Mouse (Mus musculus): Measurements from ENCODE around the gene Kcnj6. TPM values are rescaled to one million over a fixed set of nuclear protein-coding genes. Genes with fewer than 3 reads are reported as not detected.
A peak's percentile ranks its signal among the peaks of the same experiment; 100 is the strongest.

Gene Kcnj6
- total RNA-seq (2014; rRNA removed) (8.4 and 8.7 TPM in 2 replicates), polyA plus RNA-seq (2015; fragmentation: Nextera tagmentation; extraction: Ambion mirVana) (0.48 and 1.5 TPM in 2 replicates)

DNA sequence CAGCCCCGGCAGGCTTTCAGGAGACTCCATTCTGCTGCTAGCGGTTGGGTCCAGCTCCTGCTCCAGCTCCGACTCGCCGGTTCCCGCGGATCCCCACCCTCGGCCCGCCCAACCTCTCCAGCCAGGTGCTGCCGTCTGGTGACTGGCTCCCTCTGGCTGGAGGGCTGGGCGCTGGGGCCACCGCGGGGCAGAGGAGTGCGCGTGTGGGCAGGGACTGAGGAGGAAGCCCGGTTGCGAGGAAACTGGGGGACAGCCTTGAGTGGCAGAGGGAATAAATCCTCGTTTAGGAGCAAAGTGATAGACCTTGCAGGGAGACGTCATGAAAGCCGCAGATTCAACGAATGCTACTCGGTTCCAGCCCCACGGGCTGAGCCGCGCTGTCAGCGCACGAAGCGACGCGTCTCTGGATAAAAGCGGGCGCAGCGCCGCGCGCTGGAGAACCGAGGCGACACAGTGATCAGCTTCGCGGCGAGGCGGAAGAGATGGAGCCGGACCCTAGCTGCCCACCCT lies at the start of gene Kcnj6:
Kcnj6 (minus strand) TSS at position 362 of the 510 bp plus-strand sequence.
- DNase-seq = peak; percentile 91
- Histone ChIP-seq H3K4me2 (ENCODE audit: low read depth) (peak within 1 kb of the TSS; percentile 74), H3K9me3 (ENCODE audit: low read length) (no peaks in the 10 kb centered on the region), H3K27ac (ENCODE audit: low read depth, low read length) (peak within 1 kb of the TSS; percentile 80), H3K4me3 (ENCODE audit: low read depth, low read length) (peak within 1 kb of the TSS; percentile 59), H3K9ac (peak within 1 kb of the TSS; percentile 60), H3K4me1 (ENCODE audit: insufficient read depth) (no peaks in the 10 kb centered on the region), H3K36me3 (ENCODE audit: insufficient read depth) (no peaks in the 10 kb centered on the region), H3K27me3 (ENCODE audit: insufficient read depth, low read length) (peaks cover 7% of the 10 kb centered on the region; the same call in 1 of the 2 replicates)
- ATAC-seq = peak; percentile 92
- peak; percentile 86 for TF ChIP-seq CTCF (IDR thresholded peaks at IDR 0.05; ENCODE audit: low read depth)
- under 1% methylated on average over 43 of the region's 43 CpGs for WGBS

DNA sequence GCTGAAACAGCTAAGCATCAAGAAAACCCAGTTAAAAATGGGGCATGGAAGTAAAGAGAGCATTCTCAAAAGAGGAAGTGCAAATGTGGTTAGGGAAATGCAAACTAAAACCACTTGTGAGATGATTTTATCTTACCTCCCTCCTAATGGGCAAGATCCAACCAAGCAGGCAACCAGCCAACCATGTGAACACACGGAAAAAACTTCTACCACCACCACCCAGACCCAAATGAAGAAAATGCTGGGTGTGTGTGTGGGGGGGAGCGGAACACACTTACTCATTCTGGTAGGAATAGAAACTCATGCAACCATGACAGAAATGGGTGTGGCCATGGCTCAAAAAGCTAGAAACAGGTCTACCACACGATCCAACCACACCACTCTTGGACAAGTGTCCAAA lies 12.4 kb upstream of the Kcnj6 start:
- no peak for ATAC-seq
- Histone ChIP-seq H3K27me3 (ENCODE audit: insufficient read depth, low read length) (no peaks in the 10 kb centered on the region), H3K4me2 (ENCODE audit: low read depth) (no peak overlapping the region), H3K9me3 (ENCODE audit: low read length) (no peaks in the 10 kb centered on the region), H3K4me3 (ENCODE audit: low read depth, low read length) (no peak overlapping the region), H3K36me3 (ENCODE audit: insufficient read depth) (no peaks in the 10 kb centered on the region), H3K9ac (no peak overlapping the region), H3K27ac (ENCODE audit: low read depth, low read length) (no peak overlapping the region), H3K4me1 (ENCODE audit: insufficient read depth) (no peaks in the 10 kb centered on the region)
- 88% methylated on average over 3 of the region's 3 CpGs for WGBS
- DNase-seq = no peak
- TF ChIP-seq CTCF (IDR thresholded peaks at IDR 0.05; ENCODE audit: low read depth) = no peak

DNA sequence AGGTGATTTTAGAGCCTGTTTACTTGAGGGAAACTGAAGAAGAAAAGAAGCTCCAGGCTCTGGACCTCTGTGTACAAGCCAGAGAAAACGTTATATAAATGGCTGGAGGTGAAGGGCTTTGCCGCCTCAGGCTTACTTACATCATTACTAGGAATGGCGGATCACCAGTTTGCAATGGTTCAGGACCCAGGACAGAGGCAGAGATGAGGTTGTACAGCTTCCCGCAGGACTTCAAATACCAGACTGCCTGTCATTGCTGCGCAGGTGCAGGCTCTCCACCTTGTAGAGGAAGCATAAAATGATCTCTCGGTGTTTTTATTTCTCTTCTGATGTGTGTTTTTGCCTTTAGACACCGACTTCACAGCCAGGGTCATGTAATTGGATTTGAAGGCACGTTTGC lies 7.1 kb upstream of the Kcnj6 start:
- no peak for ATAC-seq
- no peaks in the 10 kb centered on the region for H3K36me3 ChIP-seq (ENCODE audit: insufficient read depth)
- WGBS = 34% methylated on average over 8 of the region's 8 CpGs
- no peak for DNase-seq
- no peaks in the 10 kb centered on the region for H3K27me3 ChIP-seq (ENCODE audit: insufficient read depth, low read length)
- no peak overlapping the region for H3K4me3 ChIP-seq (ENCODE audit: low read depth, low read length)
- TF ChIP-seq CTCF (IDR thresholded peaks at IDR 0.05; ENCODE audit: low read depth) = no peak
- H3K4me2 ChIP-seq (ENCODE audit: low read depth) = no peak overlapping the region
- H3K27ac ChIP-seq (ENCODE audit: low read depth, low read length) = no peak overlapping the region
- no peaks in the 10 kb centered on the region for H3K4me1 ChIP-seq (ENCODE audit: insufficient read depth)
- H3K9ac ChIP-seq = no peak overlapping the region
- no peaks in the 10 kb centered on the region for H3K9me3 ChIP-seq (ENCODE audit: low read length)

- Histone ChIP-seq H3K4me2 (ENCODE audit: low read depth) (no peak overlapping the region), H3K4me3 (ENCODE audit: low read depth, low read length) (no peak overlapping the region), H3K9me3 (ENCODE audit: low read length) (no peaks in the 10 kb centered on the region), H3K36me3 (ENCODE audit: insufficient read depth) (no peaks in the 10 kb centered on the region), H3K27me3 (ENCODE audit: insufficient read depth, low read length) (peaks cover 7% of the 10 kb centered on the region; the same call in 1 of the 2 replicates), H3K27ac (ENCODE audit: low read depth, low read length) (no peak overlapping the region), H3K9ac (no peak overlapping the region), H3K4me1 (ENCODE audit: insufficient read depth) (no peaks in the 10 kb centered on the region)
- no peak for DNase-seq
- no peak for TF ChIP-seq CTCF (IDR thresholded peaks at IDR 0.05; ENCODE audit: low read depth)
- 50% methylated on average over 5 of the region's 5 CpGs for WGBS
- ATAC-seq = no peak
These were observed 2.0 kb upstream of the Kcnj6 start for GRCm38 (mm10) chr16:94999551-94999950.

DNA sequence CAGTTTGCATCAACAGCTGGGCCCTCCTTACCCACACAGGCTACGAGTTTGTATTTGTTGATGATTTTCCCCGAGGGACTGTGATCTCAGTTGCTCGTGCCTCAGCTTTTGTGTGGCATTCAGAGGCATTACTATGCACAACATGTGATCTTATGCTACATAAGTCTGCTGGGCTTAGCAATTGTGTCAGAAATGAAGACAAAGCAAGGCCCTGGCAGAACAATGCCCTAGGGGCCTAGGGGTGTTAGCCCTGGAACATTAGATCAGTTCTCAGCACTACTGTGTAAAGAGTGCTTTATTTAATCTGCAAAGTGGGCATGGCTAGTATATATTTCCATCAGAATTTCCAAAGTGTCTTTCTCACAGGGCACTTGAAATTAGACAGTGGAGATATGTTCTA lies 1.5 kb upstream of the Kcnj6 start:
- no peak overlapping the region for H3K27ac ChIP-seq (ENCODE audit: low read depth, low read length)
- no peak overlapping the region for H3K9ac ChIP-seq
- H3K4me3 ChIP-seq (ENCODE audit: low read depth, low read length) = no peak overlapping the region
- no peak overlapping the region for H3K4me2 ChIP-seq (ENCODE audit: low read depth)
- no peak for TF ChIP-seq CTCF (IDR thresholded peaks at IDR 0.05; ENCODE audit: low read depth)
- peaks cover 7% of the 10 kb centered on the region; the same call in 1 of the 2 replicates for H3K27me3 ChIP-seq (ENCODE audit: insufficient read depth, low read length)
- 11% methylated on average over 3 of the region's 3 CpGs for WGBS
- ATAC-seq (no peak), DNase-seq (no peak)
- no peaks in the 10 kb centered on the region for H3K36me3 ChIP-seq (ENCODE audit: insufficient read depth)
- H3K4me1 ChIP-seq (ENCODE audit: insufficient read depth) = no peaks in the 10 kb centered on the region
- H3K9me3 ChIP-seq (ENCODE audit: low read length) = no peaks in the 10 kb centered on the region

- peak; percentile 58 for DNase-seq
- WGBS = 7% methylated on average over 16 of the region's 16 CpGs
- Histone ChIP-seq H3K9me3 (ENCODE audit: low read length) (no peaks in the 10 kb centered on the region), H3K4me2 (ENCODE audit: low read depth) (peak overlapping the region; percentile 74), H3K4me3 (ENCODE audit: low read depth, low read length) (peak overlapping the region; percentile 59), H3K9ac (peak overlapping the region; percentile 60), H3K27ac (ENCODE audit: low read depth, low read length) (no peak overlapping the region), H3K36me3 (ENCODE audit: insufficient read depth) (no peaks in the 10 kb centered on the region), H3K27me3 (ENCODE audit: insufficient read depth, low read length) (peaks cover 7% of the 10 kb centered on the region; the same call in 1 of the 2 replicates), H3K4me1 (ENCODE audit: insufficient read depth) (no peaks in the 10 kb centered on the region)
- ATAC-seq = peak; percentile 24
- TF ChIP-seq CTCF (IDR thresholded peaks at IDR 0.05; ENCODE audit: low read depth) = no peak
These were observed 665 bp downstream of the Kcnj6 start for GRCm38 (mm10) chr16:94996791-94997281.

DNA sequence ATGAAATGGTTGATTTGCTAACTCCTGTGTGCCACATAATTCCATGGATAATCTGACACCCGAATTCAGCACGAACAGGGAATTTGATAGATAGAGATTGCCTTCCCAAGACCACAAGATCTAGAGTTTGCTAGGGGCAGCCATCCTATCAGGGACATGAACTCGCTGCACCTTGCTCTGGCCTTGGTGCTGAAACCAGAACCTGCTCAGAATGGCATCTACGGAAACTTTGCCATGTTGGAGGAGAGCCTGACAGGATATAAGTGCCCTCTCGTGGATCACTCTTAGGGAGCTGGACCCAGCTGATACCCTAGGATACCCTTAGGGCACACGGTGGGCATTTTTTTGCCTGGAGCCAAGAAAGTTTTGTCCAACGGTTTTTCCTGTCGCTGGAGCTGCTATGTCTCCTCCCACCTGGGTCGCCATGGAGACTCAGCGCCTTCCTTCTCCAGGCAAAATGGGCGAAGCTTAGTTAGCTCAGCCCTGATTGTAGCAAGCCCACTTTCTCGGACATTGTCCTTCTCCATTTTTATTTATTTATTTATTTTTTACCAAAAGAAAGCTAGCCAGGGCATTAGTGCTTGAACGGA lies 1.9 kb downstream of the Kcnj6 start:
- Histone ChIP-seq H3K27me3 (ENCODE audit: insufficient read depth, low read length) (peaks cover 7% of the 10 kb centered on the region; the same call in 1 of the 2 replicates), H3K4me1 (ENCODE audit: insufficient read depth) (no peaks in the 10 kb centered on the region), H3K4me2 (ENCODE audit: low read depth) (peak overlapping the region; percentile 74), H3K9ac (no peak overlapping the region), H3K9me3 (ENCODE audit: low read length) (no peaks in the 10 kb centered on the region), H3K36me3 (ENCODE audit: insufficient read depth) (no peaks in the 10 kb centered on the region), H3K27ac (ENCODE audit: low read depth, low read length) (no peak overlapping the region), H3K4me3 (ENCODE audit: low read depth, low read length) (peak overlapping the region; percentile 59)
- ATAC-seq (no peak), DNase-seq (peak; percentile 40)
- WGBS = 10% methylated on average over 13 of the region's 13 CpGs
- no peak for TF ChIP-seq CTCF (IDR thresholded peaks at IDR 0.05; ENCODE audit: low read depth)

All from forebrain, postnatal 0 days (tissue).